Mouse (Mus musculus) hindbrain, embryonic 16.5 days (tissue): ENCODE data around the gene Rnf180. TPM values are rescaled to one million over a fixed set of nuclear protein-coding genes. Genes with fewer than 3 reads are reported as not detected.
"Not testable (repeated sequence)": the region's sequence is repeated elsewhere in the genome, so short reads cannot be mapped to it uniquely, and the experiment has no call there.

ENCODE experiments used
- ATAC-seq: fragments of 200-750 bp; cut with Nextera tagmentation; 2 replicates; pipeline ENCODE4 v1.8.0; 2017; ENCODE audit warnings: moderate TSS enrichment, moderate library complexity
- H3K27ac ChIP-seq: fragments of 300-500 bp; sonication (generic); 2 replicates; pipeline ENCODE4 v1.5.1; 2014; ENCODE audit warnings: low read depth, mild to moderate bottlenecking, control low read depth, low read length, moderate library complexity
- H3K27me3 ChIP-seq: fragments of 300-500 bp; sonication (generic); replicated peaks from 2 replicates; pipeline ENCODE4 v1.6.1; 2014; ENCODE audit warnings: low read length; ENCODE audit not compliant: control insufficient read depth, insufficient read depth
- H3K36me3 ChIP-seq: fragments of 300-500 bp; sonication (generic); 2 replicates; pipeline ENCODE4 v1.6.1; 2014; ENCODE audit warnings: mild to moderate bottlenecking, low read length, moderate library complexity, mixed read lengths; ENCODE audit not compliant: control insufficient read depth, insufficient read depth
- H3K4me1 ChIP-seq: fragments of 300-500 bp; sonication (generic); 2 replicates; pipeline ENCODE4 v1.6.1; 2014; ENCODE audit warnings: low read depth, low read length; ENCODE audit not compliant: control insufficient read depth, insufficient read depth
- H3K4me2 ChIP-seq: fragments of 300-500 bp; sonication (generic); 2 replicates; pipeline ENCODE4 v1.6.1; 2014; ENCODE audit warnings: mild to moderate bottlenecking, low read length, control low read depth, moderate library complexity
- H3K4me3 ChIP-seq: fragments of 300-500 bp; sonication (generic); 2 replicates; pipeline ENCODE4 v1.5.1; 2014; ENCODE audit warnings: mild to moderate bottlenecking, low read length, control low read depth, moderate library complexity
- H3K9ac ChIP-seq: fragments of 300-500 bp; sonication (generic); 2 replicates; pipeline ENCODE4 v1.6.1; 2014; ENCODE audit warnings: low read depth, mild to moderate bottlenecking, control low read depth, low read length, moderate library complexity
- H3K9me3 ChIP-seq: fragments of 300-500 bp; sonication (generic); 2 replicates; pipeline ENCODE4 v1.6.1; 2014; ENCODE audit warnings: mild to moderate bottlenecking, low read length, moderate library complexity; ENCODE audit not compliant: control insufficient read depth
- WGBS: fragments of 180-500 bp; shearing (Covaris S2); extraction: QIAGEN DNeasy Blood & Tissue Kit; methylation state at CpG from one replicate; pipeline ENCODE4 v1.1.7; 2014; 5-methylcytosine and 5-hydroxymethylcytosine counted together
- polyA plus RNA-seq: library from polyadenylated mRNA; unstranded; fragments of >200 nt; fragmentation: Nextera tagmentation; extraction: Ambion mirVana; gene quantifications from 2 replicates; pipeline ENCODE4 v1.2.1, GENCODE M21; 2015

Gene Rnf180
- 40.0 and 42.0 TPM in 2 replicates for polyA plus RNA-seq

GRCm38 (mm10) chr13:105294715-105295114, at the start of gene Rnf180:
Gene Rnf180 (minus strand): TSS chr13:105294815.
- Histone ChIP-seq H3K27ac (peak within 1 kb of the TSS; percentile 83), H3K9me3 (no peaks in the 10 kb centered on the region), H3K9ac (peak within 1 kb of the TSS; percentile 94), H3K4me3 (peak within 1 kb of the TSS; percentile 76), H3K4me1 (peaks cover 17% of the 10 kb centered on the region), H3K27me3 (no peaks in the 10 kb centered on the region), H3K4me2 (peak within 1 kb of the TSS; percentile 70), H3K36me3 (no peaks in the 10 kb centered on the region)
- WGBS, result 52% methylated on average over 11 of the region's 11 CpGs
- no peak for ATAC-seq

DNA sequence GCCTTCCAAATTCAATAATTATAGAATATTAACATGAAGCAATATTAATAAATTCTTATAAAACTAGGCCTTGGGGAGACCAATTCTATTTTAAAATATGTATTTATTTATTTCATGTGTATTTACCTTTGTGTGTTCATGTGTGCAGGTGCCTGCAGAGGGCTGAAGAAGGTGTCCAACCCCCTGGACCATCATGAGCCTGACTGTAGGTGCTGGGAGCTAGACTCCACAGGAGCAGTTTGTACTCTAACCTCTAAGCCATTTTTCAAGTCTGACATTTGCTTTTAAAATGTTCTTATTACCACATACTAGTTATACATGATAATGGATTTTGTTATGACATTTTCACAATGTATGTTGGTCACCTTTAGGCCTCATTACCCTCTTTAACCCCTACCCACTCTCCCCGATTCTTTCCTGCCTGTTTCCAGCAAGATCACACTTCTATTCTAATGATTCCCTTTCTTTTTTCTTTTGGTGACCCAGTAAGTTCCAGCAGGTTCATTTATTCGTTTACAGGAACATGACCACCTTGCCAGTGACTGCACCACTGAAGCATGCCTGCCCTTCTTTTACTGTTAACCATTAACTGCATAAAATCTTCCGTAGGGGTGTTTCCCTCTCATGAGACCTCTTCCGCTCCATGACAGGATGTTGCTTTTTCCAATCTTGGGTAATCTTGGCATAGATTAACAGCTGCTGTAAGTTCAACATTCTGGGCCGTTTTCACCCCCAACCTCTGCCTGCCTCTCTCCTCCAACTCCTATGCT, 36.8 kb upstream of the Rnf180 start:
- no peak overlapping the region for H3K9ac ChIP-seq
- no peaks in the 10 kb centered on the region for H3K9me3 ChIP-seq
- H3K36me3 ChIP-seq, result no peaks in the 10 kb centered on the region
- no peak overlapping the region for H3K4me3 ChIP-seq
- H3K27ac ChIP-seq, result no peak overlapping the region
- no peak for ATAC-seq
- no peaks in the 10 kb centered on the region for H3K4me1 ChIP-seq
- WGBS, result 69% methylated on average over 5 of the region's 5 CpGs
- H3K4me2 ChIP-seq, result no peak overlapping the region
- H3K27me3 ChIP-seq, result no peaks in the 10 kb centered on the region

DNA sequence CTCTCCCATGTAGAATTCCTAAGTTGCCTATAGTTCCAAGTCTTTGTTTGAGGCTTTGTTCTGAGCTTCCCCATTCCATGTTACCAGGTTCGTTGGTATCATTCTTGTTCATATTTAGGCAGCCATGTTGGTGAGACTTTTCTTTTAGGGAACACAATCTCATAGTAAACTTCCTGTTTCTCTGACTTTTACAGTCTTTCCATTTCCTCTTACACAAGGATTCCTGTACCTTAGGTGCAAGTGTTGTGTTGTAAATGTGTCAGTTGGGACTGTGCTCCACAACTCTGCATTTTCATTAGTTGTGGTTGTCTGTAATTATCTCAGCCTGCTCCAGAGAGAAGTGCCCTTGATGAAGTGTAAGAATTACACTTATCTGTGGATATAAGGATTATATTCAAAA, 32.3 kb upstream of the Rnf180 start:
- Histone ChIP-seq H3K9me3 (no peaks in the 10 kb centered on the region), H3K4me3 (no peak overlapping the region), H3K36me3 (no peaks in the 10 kb centered on the region), H3K4me1 (no peaks in the 10 kb centered on the region), H3K4me2 (no peak overlapping the region), H3K27ac (no peak overlapping the region), H3K27me3 (no peaks in the 10 kb centered on the region), H3K9ac (no peak overlapping the region)
- WGBS, result 77% methylated on average over 1 of the region's 1 CpGs
- ATAC-seq, result no peak

DNA sequence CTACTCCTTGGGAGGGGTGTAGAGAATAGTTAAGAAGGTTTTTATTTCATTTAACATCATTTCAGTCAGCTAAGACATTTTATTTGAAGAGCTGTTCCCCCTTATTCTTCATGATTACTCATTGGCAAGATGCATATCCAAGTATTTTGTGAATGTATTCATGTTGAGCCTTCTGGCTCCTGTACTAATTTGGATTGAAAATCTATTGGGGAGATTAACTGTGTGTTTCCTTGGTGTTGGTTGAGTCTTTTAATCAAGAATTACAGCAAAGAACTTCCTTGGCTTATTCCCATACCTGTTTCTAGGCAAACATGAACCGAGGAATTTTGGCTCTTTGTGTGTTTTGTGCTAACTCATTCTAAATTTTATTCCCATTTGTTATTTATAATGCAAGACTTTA, 22.3 kb upstream of the Rnf180 start:
- no peak overlapping the region for H3K9ac ChIP-seq
- H3K4me3 ChIP-seq, result no peak overlapping the region
- no peak overlapping the region for H3K4me2 ChIP-seq
- no peaks in the 10 kb centered on the region for H3K4me1 ChIP-seq
- no peaks in the 10 kb centered on the region for H3K36me3 ChIP-seq
- H3K27me3 ChIP-seq, result no peaks in the 10 kb centered on the region
- ATAC-seq, result no peak
- WGBS, result 68% methylated on average over 1 of the region's 1 CpGs
- H3K9me3 ChIP-seq, result no peaks in the 10 kb centered on the region
- no peak overlapping the region for H3K27ac ChIP-seq

GRCm38 (mm10) chr13:105316009-105316408, 21.4 kb upstream of the Rnf180 start:
- no peak overlapping the region for H3K9ac ChIP-seq
- no peak for ATAC-seq
- H3K4me3 ChIP-seq, result no peak overlapping the region
- H3K27me3 ChIP-seq, result no peaks in the 10 kb centered on the region
- 81% methylated on average over 6 of the region's 6 CpGs for WGBS
- H3K4me1 ChIP-seq, result no peaks in the 10 kb centered on the region
- H3K27ac ChIP-seq, result no peak overlapping the region
- no peak overlapping the region for H3K4me2 ChIP-seq
- H3K9me3 ChIP-seq, result no peaks in the 10 kb centered on the region
- H3K36me3 ChIP-seq, result no peaks in the 10 kb centered on the region

DNA sequence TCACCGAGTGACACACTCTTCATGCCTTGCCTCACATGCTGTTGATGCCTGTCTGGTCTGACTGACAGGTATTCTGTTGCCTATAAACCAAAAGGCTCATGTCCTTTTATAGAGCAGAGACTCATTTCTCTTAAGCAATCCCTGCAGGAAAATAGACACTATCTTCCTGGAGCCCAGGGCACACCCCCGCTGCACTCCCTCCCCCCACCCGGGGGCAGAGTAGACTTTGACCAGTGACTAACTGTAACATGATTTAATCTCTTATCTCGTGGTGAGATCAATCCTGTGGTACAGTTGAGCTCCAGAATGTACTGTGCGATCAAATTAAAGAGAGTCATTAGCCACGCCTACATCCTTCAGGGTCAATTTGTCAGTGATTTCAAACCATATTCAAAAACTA, 18.1 kb upstream of the Rnf180 start:
- H3K4me1 ChIP-seq, result no peaks in the 10 kb centered on the region
- no peaks in the 10 kb centered on the region for H3K9me3 ChIP-seq
- no peak overlapping the region for H3K27ac ChIP-seq
- H3K9ac ChIP-seq, result no peak overlapping the region
- H3K27me3 ChIP-seq, result no peaks in the 10 kb centered on the region
- 90% methylated on average over 6 of the region's 6 CpGs for WGBS
- no peaks in the 10 kb centered on the region for H3K36me3 ChIP-seq
- H3K4me3 ChIP-seq, result no peak overlapping the region
- ATAC-seq, result no peak
- H3K4me2 ChIP-seq, result no peak overlapping the region

- not testable (repeated sequence) for H3K4me1 ChIP-seq, H3K4me2 ChIP-seq, H3K9me3 ChIP-seq, H3K27me3 ChIP-seq, ATAC-seq, H3K4me3 ChIP-seq, H3K9ac ChIP-seq, H3K36me3 ChIP-seq, H3K27ac ChIP-seq
- WGBS, result 82% methylated on average over 4 of the region's 4 CpGs
These were observed 15.9 kb upstream of the Rnf180 start for GRCm38 (mm10) chr13:105310562-105310961.

DNA sequence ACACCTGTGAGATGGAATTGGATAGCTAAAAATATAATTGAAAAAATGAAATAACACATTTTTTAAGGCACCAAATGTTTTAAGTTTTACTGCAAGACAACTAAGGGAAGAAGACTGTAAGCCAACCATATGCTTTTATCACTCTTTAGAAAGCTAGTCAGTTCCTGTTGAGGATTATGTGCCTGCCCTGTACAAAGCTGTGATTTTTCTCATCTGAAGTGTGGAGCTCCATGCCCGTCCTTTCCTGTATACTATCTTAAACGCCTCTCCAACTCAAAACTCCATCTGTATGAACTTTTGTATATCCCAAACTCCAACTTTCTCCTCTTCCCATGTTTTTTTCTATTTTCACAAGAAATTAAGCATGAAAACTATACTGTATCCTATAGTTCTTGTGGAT, 10.9 kb upstream of the Rnf180 start:
- no peak overlapping the region for H3K4me2 ChIP-seq
- 90% methylated on average over 2 of the region's 2 CpGs for WGBS
- H3K27ac ChIP-seq, result no peak overlapping the region
- no peaks in the 10 kb centered on the region for H3K36me3 ChIP-seq
- H3K4me1 ChIP-seq, result no peaks in the 10 kb centered on the region
- no peak overlapping the region for H3K9ac ChIP-seq
- H3K9me3 ChIP-seq, result no peaks in the 10 kb centered on the region
- H3K4me3 ChIP-seq, result no peak overlapping the region
- ATAC-seq, result no peak
- H3K27me3 ChIP-seq, result no peaks in the 10 kb centered on the region

GRCm38 (mm10) chr13:105304054-105304453, 9.4 kb upstream of the Rnf180 start:
- H3K27me3 ChIP-seq, result no peaks in the 10 kb centered on the region
- H3K27ac ChIP-seq, result no peak overlapping the region
- H3K4me1 ChIP-seq, result no peaks in the 10 kb centered on the region
- no peak for ATAC-seq
- no peak overlapping the region for H3K9ac ChIP-seq
- H3K4me3 ChIP-seq, result no peak overlapping the region
- 56% methylated on average over 4 of the region's 4 CpGs for WGBS
- no peaks in the 10 kb centered on the region for H3K9me3 ChIP-seq
- no peak overlapping the region for H3K4me2 ChIP-seq
- H3K36me3 ChIP-seq, result no peaks in the 10 kb centered on the region
